Mouse (Mus musculus): ENCODE results near the gene Gm20696.
A peak's percentile ranks its signal among the peaks of the same experiment; 100 is the strongest.

Gene Gm20696

GRCm38 (mm10) chr6:99663232-99663631 lies 3.4 kb downstream of the Gm20696 start:
- DNase-seq, result no peak

- no peak for DNase-seq
Measured at GRCm38 (mm10) chr6:99660443-99660842, 6.2 kb downstream of the Gm20696 start.

- no peak for DNase-seq
Measured at GRCm38 (mm10) chr6:99658586-99658985, 8.0 kb downstream of the Gm20696 start.

- peak; percentile 40 to 57 for DNase-seq
Measured at GRCm38 (mm10) chr6:99656088-99656487, 10.5 kb downstream of the Gm20696 start.

GRCm38 (mm10) chr6:99655488-99655887 lies 11.1 kb downstream of the Gm20696 start:
- DNase-seq, result no peak

DNA sequence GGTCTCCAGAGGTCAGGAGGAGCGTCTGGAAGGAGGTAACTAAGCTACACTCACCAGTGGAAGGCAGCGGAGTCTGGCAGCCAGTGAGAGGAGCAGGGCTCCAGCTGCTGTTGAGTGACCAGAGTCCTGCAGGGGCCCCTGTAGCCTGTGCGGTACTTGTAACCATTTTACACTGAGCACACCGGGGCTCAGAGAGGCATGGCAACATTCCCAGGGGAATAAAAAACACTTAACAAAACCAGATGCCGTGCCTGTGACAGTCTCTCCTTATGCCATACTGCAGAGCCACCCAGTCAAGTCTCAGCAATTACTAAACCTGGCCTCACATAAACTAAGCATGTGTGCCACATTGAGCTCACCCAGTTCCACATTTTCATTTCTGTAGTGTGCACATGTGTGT lies 12.3 kb downstream of the Gm20696 start:
- no peak for DNase-seq

DNA sequence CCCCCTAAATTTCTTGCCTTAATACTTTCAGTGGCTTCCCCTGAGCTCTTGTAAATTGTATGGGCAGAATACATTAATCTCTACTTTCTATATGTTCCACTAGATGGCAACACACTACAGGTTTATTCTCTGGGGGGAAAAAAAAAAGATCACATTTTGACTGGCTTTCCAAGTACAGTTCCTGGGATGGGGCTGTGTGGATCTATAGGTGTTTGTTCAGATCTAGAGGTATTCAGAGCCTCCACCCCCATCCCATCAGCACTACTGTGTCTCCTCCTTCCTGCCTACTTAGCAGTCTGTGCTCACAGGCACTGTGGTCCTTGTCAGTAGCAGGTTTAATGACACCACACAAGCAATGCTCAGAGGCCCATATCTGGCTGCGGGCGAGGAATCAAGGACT lies 14.3 kb downstream of the Gm20696 start:
- DNase-seq, result no peak

DNA sequence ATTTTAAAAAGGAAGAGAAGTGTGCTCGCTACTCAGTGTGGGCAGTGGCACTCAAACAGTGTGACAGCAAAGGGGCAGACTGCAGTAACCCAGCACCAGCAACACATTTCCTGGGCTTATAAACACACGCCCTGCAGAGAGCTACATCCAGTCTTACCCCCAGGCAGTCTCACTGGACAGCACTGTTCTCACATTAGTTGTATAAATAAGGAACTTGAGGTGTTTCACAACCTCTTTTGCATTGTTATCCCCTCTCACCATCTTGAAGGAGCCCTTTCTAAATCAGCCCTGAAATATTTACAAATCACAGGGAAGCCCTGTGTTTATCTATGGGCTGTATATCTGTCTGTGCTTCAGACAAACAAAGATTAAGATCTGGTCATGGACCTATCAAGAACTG lies 17.3 kb downstream of the Gm20696 start:
- DNase-seq, result no peak

DNA sequence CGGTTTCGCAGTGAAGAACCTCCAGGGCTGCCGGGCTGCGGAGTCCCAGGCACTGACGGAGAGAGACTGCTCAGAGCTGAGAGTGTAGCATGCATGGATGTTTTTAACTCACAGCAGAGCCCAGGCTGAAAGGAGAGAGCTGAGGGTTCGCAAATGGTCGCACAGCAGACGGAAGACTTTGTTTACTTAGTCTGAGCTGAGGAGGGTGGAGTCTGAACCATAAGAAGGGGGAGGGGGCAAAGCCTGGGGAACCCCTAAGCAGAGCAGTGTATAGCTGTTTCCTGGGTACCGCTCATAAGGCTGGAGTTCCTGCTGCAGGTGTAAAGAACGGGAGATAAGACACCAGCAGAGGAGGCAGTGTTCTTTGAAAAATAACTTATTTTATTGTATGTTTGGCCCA lies 20.3 kb downstream of the Gm20696 start:
- no peak for DNase-seq

- DNase-seq, result no peak
Measured at GRCm38 (mm10) chr6:99644876-99645275, 21.7 kb downstream of the Gm20696 start.

- DNase-seq, result no peak
Measured at GRCm38 (mm10) chr6:99644386-99644785, 22.2 kb downstream of the Gm20696 start.

GRCm38 (mm10) chr6:99643439-99644199 lies 23.0 kb downstream of the Gm20696 start:
- DNase-seq, result peak; percentile 72 to 80

- DNase-seq, result no peak
Measured at GRCm38 (mm10) chr6:99637456-99637855, 29.1 kb downstream of the Gm20696 start.

DNA sequence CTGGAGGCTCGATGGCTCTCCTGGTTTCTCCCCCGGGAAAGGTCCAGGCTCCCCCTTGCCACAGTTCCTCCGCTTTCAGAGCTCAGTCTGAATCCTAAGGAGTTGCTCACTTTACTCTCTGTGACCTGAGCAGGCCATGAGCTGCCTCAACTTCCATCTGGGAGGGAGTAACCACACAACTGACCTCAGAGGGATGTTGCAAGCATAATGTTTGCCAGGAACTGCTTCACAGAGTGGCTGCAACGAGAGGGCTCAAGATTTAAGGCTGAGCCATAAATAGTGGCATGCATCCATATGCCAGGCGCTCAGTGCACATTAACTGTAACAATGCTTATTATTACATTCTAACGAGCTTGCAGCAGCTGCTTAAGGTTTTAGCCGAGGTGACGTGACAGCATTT lies 29.8 kb downstream of the Gm20696 start:
- peak; percentile 28 to 48 for DNase-seq

DNA sequence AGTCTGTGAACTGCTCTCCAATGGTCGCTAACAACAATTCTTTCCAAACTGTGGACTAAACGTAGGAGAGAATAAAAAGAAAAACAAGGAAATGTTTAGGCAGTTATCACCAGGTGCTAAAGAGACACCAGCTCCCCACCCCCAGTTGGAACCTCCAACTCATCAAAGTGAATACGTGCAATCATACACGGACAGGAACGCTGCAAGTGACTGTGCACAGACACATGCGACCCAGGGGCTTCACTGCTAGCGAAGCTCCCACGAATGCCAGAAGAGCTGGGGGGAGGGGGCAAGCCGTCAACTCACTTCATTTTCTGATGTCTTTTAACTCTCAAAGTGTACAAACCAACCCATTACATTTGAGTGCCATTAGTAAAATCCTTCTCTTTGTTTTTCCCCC lies 30.5 kb downstream of the Gm20696 start:
- DNase-seq, result no peak

GRCm38 (mm10) chr6:99632121-99632980 lies 34.2 kb downstream of the Gm20696 start:
- DNase-seq, result peak; percentile 26 to 53

DNA sequence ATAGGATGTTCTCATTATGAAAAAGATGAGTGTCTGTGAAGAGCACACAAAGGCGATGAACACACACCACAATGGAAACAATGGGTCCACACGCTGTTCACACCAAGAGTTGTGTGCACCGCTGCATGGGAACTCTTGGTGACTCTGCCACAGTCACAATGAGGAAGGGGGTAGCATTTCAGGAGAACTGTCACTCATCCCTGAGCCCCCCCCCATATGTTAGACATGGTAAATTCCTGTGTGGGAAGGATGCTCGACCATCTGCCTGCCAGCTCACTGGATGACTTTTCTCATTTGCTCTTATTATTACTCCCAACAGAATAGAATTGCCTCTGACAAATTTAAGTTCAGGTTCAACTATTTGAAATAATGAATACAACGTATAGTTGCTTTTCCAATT lies 35.0 kb downstream of the Gm20696 start:
- no peak for DNase-seq

GRCm38 (mm10) chr6:99629726-99630458 lies 36.7 kb downstream of the Gm20696 start:
- DNase-seq, result no peak

- DNase-seq, result no peak
Measured at GRCm38 (mm10) chr6:99626347-99626746, 40.2 kb downstream of the Gm20696 start.

- no peak for DNase-seq
Measured at GRCm38 (mm10) chr6:99625803-99626202, 40.8 kb downstream of the Gm20696 start.

GRCm38 (mm10) chr6:99625306-99625705 lies 41.3 kb downstream of the Gm20696 start:
- DNase-seq, result no peak

DNA sequence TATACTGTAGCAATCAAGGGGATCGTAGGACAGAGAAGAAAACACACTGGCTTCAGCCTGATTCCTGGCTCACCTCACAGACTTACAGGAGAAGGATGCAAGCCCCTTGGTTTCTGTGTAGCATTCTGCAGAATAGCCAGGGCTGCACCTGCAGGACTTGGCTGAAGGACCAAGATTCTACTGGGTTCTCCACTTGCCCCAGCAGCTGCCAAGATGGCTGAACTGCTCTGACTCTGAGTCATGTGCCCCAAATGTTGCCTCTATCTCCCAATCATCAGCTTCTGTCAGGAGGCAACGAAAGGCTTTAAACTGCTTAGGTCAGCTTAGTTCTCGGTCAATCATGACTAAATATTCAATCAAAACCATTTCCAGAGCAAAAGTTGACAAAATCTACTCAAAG lies 42.1 kb downstream of the Gm20696 start:
- DNase-seq, result no peak

- no peak for DNase-seq
Measured at GRCm38 (mm10) chr6:99623641-99624040, 43.0 kb downstream of the Gm20696 start.

Measured in lung, adult 18-20 months (tissue).